Mouse (Mus musculus): ENCODE data around the gene Clns1a.

Clns1a gene

DNA sequence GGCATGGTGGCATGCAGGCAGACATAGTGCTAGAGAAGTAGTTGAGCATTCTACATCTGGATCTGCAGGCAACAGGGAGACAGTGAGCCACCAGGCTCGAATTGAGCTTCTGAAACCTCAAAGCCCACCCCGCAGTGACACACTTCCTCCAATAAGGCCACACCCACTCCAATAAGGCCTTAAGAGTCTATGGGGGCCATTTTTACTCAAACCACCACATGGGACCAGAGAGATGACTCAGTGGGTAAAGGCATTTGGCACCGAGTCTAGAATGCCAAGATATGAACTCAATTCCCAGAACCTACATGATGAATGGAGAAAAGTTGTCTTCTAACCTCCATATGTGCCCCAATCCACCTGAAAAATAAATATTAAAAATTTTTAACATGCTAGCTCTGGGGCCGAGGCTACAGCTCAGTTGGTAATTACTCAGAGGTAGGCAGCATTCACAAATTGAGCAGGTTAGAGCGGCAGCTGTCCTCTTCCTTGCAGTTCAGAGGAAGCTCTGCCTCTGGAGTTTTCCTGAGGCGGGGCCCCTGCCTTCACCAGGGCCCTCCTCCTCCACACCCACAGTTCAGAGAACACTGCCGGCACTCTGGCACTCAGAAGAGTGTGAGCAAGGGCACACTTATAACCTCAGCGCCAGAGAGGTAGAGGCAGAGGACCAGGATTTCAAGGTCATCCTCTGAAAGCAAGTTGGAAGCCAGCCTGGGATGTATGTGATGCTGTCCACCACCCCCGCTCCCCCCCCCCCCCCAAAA, 70.2 kb downstream of the Clns1a start:
- no peak for DNase-seq (ENCODE audit: low spot score)

DNA sequence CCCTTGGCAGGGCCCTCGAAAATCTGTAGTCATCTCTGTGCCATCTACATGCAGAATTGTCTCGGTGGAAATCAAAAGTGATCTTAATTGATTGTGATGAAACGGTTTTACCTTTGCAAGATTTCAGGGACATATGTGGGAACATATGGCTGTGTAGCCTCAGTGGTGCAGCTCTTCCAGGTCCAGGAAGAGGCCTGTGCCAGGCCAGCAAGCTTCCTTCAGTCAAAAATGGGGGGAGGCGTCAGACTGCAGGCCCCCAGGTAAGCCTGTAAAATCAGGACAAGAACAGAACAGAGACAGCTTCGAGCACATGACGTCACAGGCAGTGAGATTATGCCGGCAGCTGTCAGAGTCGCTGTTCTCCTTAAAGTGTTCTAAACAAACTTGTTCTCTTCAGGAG, 71.4 kb downstream of the Clns1a start:
- no peak for DNase-seq (ENCODE audit: low spot score)

DNA sequence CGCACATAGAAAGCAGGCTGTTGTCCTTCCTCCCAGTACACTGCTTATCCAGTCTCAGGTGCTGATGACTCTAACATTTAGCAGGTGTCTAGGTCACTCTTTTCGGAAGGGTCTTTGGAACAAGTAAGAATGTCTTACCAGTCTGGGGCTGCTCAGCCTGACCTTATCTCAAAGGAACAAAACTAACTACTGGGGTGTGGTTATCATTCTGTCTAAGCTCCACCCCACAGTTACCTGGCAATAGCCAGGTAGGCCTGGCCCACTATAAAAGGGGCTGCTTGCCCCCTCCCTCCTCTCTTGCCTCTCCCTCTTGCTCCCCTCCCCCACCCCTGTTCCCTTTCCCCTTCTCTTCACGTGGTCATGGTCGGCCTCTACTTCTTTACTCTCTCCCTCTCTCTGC, 72.6 kb downstream of the Clns1a start:
- no peak for DNase-seq (ENCODE audit: low spot score)
